Mouse (Mus musculus) heart, adult 2 months (tissue): ENCODE results near the gene Evx2. TPM values are rescaled to one million over a fixed set of nuclear protein-coding genes. Genes with fewer than 3 reads are reported as not detected.
A peak's percentile ranks its signal among the peaks of the same experiment; 100 is the strongest.

Source experiments
- DNase-seq, 2 experiments: peaks; one replicate each; pipeline ENCODE4 v3.0.0; 2021
- H3K27ac ChIP-seq: fragments of 200-600 bp; 2 replicates; pipeline ENCODE4 v1.8.1; 2022
- H3K27me3 ChIP-seq: fragments of 200-500 bp; 2 replicates; pipeline ENCODE4 v1.6.1; 2012; ENCODE audit warnings: mild to moderate bottlenecking, low read length, inconsistent platforms, mixed read lengths; ENCODE audit not compliant: control insufficient read depth, insufficient read depth
- H3K36me3 ChIP-seq: fragments of 200-500 bp; 2 replicates; pipeline ENCODE4 v1.6.1; 2012; ENCODE audit warnings: low read length, inconsistent platforms; ENCODE audit not compliant: control insufficient read depth, insufficient read depth
- H3K4me1 ChIP-seq: fragments of 200-500 bp; 2 replicates; pipeline ENCODE4 v1.6.1; 2011; ENCODE audit warnings: low read length; ENCODE audit not compliant: control insufficient read depth, insufficient read depth
- H3K4me3 ChIP-seq: fragments of 200-600 bp; 2 replicates; pipeline ENCODE4 v1.8.1; 2022
- H3K79me2 ChIP-seq: fragments of 200-500 bp; replicated peaks from 2 replicates; pipeline ENCODE4 v1.6.1; 2012; ENCODE audit warnings: mild to moderate bottlenecking, inconsistent platforms, low read length, moderate library complexity, mixed read lengths; ENCODE audit not compliant: control insufficient read depth, insufficient read depth
- H3K9ac ChIP-seq: fragments of 200-500 bp; 2 replicates; pipeline ENCODE4 v1.6.1; 2012; ENCODE audit warnings: low read depth, mild to moderate bottlenecking, control low read depth, inconsistent platforms, low read length, mixed read lengths
- CTCF ChIP-seq: fragments of 200-600 bp; IDR thresholded peaks from 2 replicates; pipeline ENCODE4 v1.8.1; 2022; ENCODE audit warnings: antibody characterized with exemption, mild to moderate bottlenecking, moderate library complexity
- EP300 ChIP-seq: fragments of 200-500 bp; IDR thresholded peaks from 2 replicates; pipeline ENCODE4 v1.6.1; 2011; ENCODE audit warnings: low read depth, low read length, control low read depth; ENCODE audit not compliant: insufficient read depth
- POLR2A ChIP-seq: fragments of 200-500 bp; IDR thresholded peaks from 2 replicates; pipeline ENCODE4 v1.6.1; 2011; ENCODE audit warnings: mild to moderate bottlenecking, low read depth, low read length, control low read depth; ENCODE audit not compliant: insufficient read depth
- WGBS: fragments of 180-500 bp; shearing (Covaris S2); methylation state at CpG from one replicate; pipeline ENCODE4 v1.1.7; 2018; 5-methylcytosine and 5-hydroxymethylcytosine counted together
- intact Hi-C: fragments of 180-260 bp; cut with DNase I; formaldehyde crosslinking; loops from one replicate; pipeline ENCODE4 v1.15.1; 2025
- polyA plus RNA-seq: library from polyadenylated mRNA; depleted of rRNA; stranded (reverse); fragments of >200 nt; gene quantifications from 2 replicates; pipeline ENCODE4 v1.2.3, GENCODE M21; 2012
- total RNA-seq, 2 experiments: library from RNA; stranded (reverse); gene quantifications; 2 replicates each; pipeline ENCODE4 v1.2.3; 2021

The Evx2 gene
- total and polyA plus RNA-seq, 3 experiments = not detected

DNA sequence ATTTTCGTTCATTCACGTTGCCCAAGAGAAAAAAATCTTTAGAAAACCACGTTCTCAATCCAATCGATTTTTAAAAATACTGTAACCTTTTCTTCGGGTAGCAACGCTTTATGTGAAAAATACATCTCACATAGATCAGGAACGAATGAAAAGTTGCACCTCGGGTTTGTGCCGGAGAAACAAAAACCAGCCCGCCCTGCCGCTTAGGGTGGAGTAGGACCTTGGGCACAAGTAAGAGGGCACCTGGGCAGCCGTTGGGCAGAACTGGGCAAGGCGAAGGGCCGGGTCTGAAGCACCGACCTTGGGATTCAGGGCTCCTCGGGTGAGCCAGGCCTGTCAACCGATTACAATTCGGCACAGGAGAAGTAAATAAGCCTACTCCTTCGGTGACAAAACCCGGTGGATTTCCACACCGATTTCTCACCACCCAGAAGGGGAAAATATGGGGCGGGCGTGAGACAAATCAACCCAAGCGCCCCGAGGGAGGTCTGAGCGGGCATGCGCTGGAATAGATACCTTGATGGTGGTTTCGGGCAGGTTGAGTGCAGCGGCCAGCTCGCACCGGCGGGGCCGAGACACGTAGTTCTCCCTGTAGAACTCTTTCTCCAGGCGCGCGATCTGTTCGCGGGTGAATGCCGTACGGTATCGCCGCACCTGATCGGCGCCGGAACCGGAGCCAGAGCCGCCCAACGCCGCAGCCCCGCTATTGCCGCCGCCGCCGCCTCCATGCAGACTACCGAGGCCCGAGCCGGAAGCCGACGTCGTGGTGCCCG is 1.9 kb downstream of the Evx2 start:
- intact Hi-C loops = loop anchor here (5.0 kb wide), 1 partner anchor 80 kb away; the partner anchor contains the start of gene Lnpk
- H3K4me3 ChIP-seq = no peak overlapping the region
- peak; percentile 18 to 50 for DNase-seq

DNA sequence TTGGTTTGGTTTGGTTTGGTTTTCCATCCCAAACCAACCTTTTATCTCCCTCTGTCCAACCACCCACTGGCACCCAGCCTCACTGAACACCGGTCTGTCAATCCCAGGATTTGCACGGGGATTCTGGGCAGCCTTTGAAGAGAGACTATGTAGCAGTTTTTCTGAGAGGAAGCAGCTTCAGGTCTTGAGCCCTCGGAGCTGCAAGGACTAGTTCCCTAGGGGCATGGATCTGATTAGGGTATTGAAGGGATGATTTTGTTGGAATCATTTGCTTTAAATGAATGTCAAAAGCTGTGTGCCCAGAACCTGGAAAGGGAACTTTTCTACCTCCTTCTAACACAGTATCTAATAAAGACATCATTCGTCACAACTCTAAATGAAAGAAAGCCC is 2.7 kb downstream of the Evx2 start:
- Histone ChIP-seq H3K4me3 (no peak overlapping the region), H3K27ac (no peak overlapping the region), H3K4me1 (no peaks in the 10 kb centered on the region), H3K36me3 (no peaks in the 10 kb centered on the region), H3K27me3 (peaks cover 43% of the 10 kb centered on the region), H3K9ac (no peak overlapping the region), H3K79me2 (no peaks in the 10 kb centered on the region)
- intact Hi-C loops = loop anchor here (5.0 kb wide), 1 partner anchor 79 kb away; the partner anchor contains the start of gene Lnpk
- 11% methylated on average over 4 of the region's 4 CpGs for WGBS
- no peak for DNase-seq
- TF ChIP-seq POLR2A (no peak), EP300 (no peak), CTCF (no peak)

More for the DNA sequence above, 1.9 kb downstream of the Evx2 start:
- Histone ChIP-seq H3K4me1 (no peaks in the 10 kb centered on the region), H3K36me3 (no peaks in the 10 kb centered on the region), H3K27ac (no peak overlapping the region), H3K27me3 (peaks cover 45% of the 10 kb centered on the region), H3K79me2 (no peaks in the 10 kb centered on the region), H3K9ac (no peak overlapping the region)
- WGBS = 6% methylated on average over 62 of the region's 62 CpGs
- no peak for TF ChIP-seq EP300
- TF ChIP-seq POLR2A = no peak
- no peak for TF ChIP-seq CTCF

DNA sequence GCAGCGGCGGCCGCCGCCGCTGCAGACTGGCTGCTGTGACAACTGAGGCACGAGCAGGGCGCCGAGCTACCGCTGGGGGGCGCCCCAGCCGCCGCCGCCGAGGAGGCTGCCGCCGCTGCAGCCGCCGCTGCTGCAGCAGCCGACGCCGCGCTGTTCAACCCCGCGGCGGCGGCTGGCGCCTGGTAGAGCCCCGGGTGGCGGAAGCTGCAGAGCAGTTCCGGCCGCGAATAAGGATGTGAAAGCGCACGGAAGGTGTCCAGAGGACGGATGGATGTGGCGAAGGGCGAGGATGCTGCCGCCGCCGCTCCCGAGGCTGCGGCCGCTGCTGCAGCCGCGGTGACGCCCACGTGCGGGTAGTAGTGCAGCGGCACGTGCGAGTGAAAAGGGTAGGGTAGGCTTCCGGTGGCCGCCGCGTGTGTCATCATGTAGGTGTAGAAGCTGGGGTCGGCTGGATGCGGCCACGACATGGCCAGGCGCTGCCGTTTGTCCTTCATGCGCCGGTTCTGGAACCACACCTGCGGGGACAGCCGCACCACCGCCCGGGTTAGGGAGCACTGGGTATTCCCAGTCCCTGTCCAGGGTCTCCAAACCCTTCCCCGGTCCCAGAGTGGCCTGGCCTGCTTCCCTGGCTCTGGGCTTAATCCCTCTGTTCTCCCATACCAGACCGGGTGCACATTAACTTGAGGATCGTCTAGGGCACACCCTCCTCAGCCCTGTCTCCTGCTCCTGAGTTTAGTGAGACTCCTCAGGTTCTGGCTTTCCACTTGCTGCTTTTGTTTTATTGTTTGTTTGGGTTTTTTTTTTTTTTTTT is 3.3 kb downstream of the Evx2 start:
- Histone ChIP-seq H3K79me2 (no peaks in the 10 kb centered on the region), H3K36me3 (no peaks in the 10 kb centered on the region), H3K4me1 (no peaks in the 10 kb centered on the region), H3K27me3 (peaks cover 40% of the 10 kb centered on the region), H3K27ac (no peak overlapping the region), H3K9ac (no peak overlapping the region), H3K4me3 (no peak overlapping the region)
- TF ChIP-seq POLR2A = no peak
- TF ChIP-seq CTCF = no peak
- no peak for TF ChIP-seq EP300
- WGBS = 3% methylated on average over 68 of the region's 69 CpGs
- intact Hi-C loops = loop anchor here (2.0 to 5.0 kb wide), 2 partner anchors 79 to 355 kb away; partner anchors contain the start of gene Lnpk
- DNase-seq = no peak

DNA sequence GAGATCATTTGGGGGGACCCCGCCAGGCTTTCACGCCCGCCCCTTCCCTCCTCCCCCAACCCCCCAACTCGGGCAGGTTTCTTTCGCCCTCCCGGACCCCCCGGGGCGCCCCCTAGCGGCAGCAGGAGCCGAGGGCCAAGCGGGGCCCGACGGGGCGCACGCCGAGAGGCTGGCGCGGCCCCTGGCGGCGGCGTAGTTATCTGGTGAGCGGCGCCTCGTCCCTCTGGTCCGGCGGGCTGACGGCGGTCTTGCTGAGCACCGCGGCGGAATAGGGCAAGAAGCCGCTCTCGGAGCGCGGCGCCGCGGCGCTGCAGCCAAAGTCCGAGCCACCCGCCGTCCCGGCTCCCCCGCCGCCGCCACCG is 4.0 kb downstream of the Evx2 start:
- DNase-seq = no peak
- no peaks in the 10 kb centered on the region for H3K79me2 ChIP-seq
- no peaks in the 10 kb centered on the region for H3K4me1 ChIP-seq
- no peaks in the 10 kb centered on the region for H3K36me3 ChIP-seq
- H3K27ac ChIP-seq = no peak overlapping the region
- H3K9ac ChIP-seq = no peak overlapping the region
- TF ChIP-seq CTCF (peak; percentile 65), POLR2A (no peak)
- peaks cover 37% of the 10 kb centered on the region for H3K27me3 ChIP-seq
- intact Hi-C loops = loop anchor here (2.0 to 5.0 kb wide), 2 partner anchors 78 to 355 kb away; partner anchors contain the start of gene Lnpk
- H3K4me3 ChIP-seq = no peak overlapping the region
- WGBS = 2% methylated on average over 43 of the region's 47 CpGs

DNA sequence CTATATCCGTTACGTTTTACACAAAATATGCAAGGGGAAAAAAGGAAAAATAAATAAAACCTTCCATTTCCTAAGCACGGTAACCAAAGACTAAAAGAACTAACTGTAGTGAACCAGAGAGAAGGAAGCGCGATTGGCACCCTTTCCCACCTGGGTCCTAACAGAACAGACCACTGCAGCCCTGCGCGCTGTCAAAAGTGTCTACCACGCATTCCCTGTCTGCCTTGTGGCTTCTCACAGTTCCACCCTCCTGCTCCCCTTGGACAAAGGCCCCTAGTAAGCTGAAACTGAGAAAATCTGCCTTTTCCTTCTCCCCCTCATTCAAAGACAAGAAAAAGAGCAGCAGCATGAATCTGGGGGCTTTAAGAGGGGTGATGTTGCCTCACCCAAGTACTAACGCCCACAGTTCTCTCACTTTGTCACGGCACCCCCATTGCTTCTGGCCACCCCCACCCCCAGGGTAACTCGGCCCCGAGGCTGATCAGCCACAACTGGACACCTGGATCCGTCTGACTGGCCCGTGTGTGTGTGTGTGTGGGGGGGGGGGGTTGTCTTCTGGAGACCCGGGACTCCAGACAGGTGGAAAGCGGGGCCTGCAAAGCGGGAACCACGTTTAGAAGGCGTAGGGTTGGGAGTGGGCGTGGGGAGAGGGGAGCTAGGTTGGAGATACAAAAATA is 4.5 kb downstream of the Evx2 start:
- no peak for DNase-seq
- Histone ChIP-seq H3K27me3 (peaks cover 38% of the 10 kb centered on the region), H3K36me3 (no peaks in the 10 kb centered on the region), H3K4me1 (no peaks in the 10 kb centered on the region), H3K9ac (no peak overlapping the region), H3K27ac (no peak overlapping the region), H3K4me3 (no peak overlapping the region), H3K79me2 (no peaks in the 10 kb centered on the region)
- WGBS = 9% methylated on average over 20 of the region's 20 CpGs
- intact Hi-C loops = loop anchor here (2.0 to 5.0 kb wide), 2 partner anchors 78 to 354 kb away; partner anchors contain the start of gene Lnpk
- TF ChIP-seq EP300 = no peak
- TF ChIP-seq CTCF = no peak
- no peak for TF ChIP-seq POLR2A
